Mouse (Mus musculus) intestine, embryonic 16.5 days (tissue): ENCODE measurements around the gene Il2rb. TPM values are rescaled to one million over a fixed set of nuclear protein-coding genes. Genes with fewer than 3 reads are reported as not detected.

ENCODE experiments used
- ATAC-seq: fragments of 200-750 bp; cut with Nextera tagmentation; 2 replicates; pipeline ENCODE4 v1.8.0; 2017; ENCODE audit warnings: moderate TSS enrichment, moderate library complexity
- H3K27ac ChIP-seq: fragments of 300-500 bp; sonication (generic); 2 replicates; pipeline ENCODE4 v1.5.1; 2014; ENCODE audit warnings: mild to moderate bottlenecking, low read length
- H3K27me3 ChIP-seq: fragments of 300-500 bp; sonication (generic); replicated peaks from 2 replicates; pipeline ENCODE4 v1.6.1; 2014; ENCODE audit warnings: low read length, control low read depth, mixed read lengths; ENCODE audit not compliant: control insufficient read depth, insufficient read depth
- H3K36me3 ChIP-seq: fragments of 300-500 bp; sonication (generic); 2 replicates; pipeline ENCODE4 v1.6.1; 2014; ENCODE audit warnings: low read length, control low read depth; ENCODE audit not compliant: control insufficient read depth, insufficient read depth
- H3K4me1 ChIP-seq: fragments of 300-500 bp; sonication (generic); 2 replicates; pipeline ENCODE4 v1.6.1; 2014; ENCODE audit warnings: low read length, control low read depth, mixed read lengths; ENCODE audit not compliant: control insufficient read depth, insufficient read depth
- H3K4me2 ChIP-seq: fragments of 300-500 bp; sonication (generic); 2 replicates; pipeline ENCODE4 v1.6.1; 2014; ENCODE audit warnings: low read depth, low read length, control low read depth
- H3K4me3 ChIP-seq: fragments of 300-500 bp; sonication (generic); 2 replicates; pipeline ENCODE4 v1.5.1; 2014; ENCODE audit warnings: mild to moderate bottlenecking, low read length
- H3K9ac ChIP-seq: fragments of 300-500 bp; sonication (generic); 2 replicates; pipeline ENCODE4 v1.6.1; 2014; ENCODE audit warnings: low read depth, low read length
- H3K9me3 ChIP-seq: fragments of 300-500 bp; sonication (generic); 2 replicates; pipeline ENCODE4 v1.6.1; 2016; ENCODE audit warnings: low read length, control low read depth; ENCODE audit not compliant: control insufficient read depth
- WGBS: fragments of 180-500 bp; shearing (Covaris S2); extraction: QIAGEN DNeasy Blood & Tissue Kit; methylation state at CpG from one replicate; pipeline ENCODE4 v1.1.7; 2014; 5-methylcytosine and 5-hydroxymethylcytosine counted together
- polyA plus RNA-seq: library from polyadenylated mRNA; unstranded; fragments of >200 nt; fragmentation: Nextera tagmentation; extraction: Ambion mirVana; gene quantifications from 2 replicates; pipeline ENCODE4 v1.2.1, GENCODE M21; 2015

Gene Il2rb
- polyA plus RNA-seq, 1 experiment from 2014 or later: 2.1 TPM

DNA sequence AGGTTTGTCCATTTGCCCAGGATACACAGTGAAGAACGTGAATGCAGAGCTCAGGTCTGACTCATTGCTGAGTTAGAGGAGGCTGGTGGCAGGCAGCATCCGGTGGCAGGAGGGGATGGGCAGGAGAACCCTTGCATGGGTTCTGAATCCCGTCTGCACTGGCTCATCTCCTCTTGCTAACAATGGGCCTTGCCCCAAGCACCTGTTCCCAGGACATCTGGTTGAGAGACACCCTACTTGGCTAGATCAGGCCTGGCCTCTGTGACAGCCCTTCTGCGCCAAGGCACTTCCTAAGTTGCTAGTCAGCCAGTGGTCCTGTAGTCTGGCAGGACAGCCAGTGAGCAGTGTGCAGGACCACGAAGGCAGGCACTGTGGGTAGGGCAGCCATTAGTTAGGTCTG is 15.6 kb downstream of the Il2rb start:
- Histone ChIP-seq H3K36me3 (no peaks in the 10 kb centered on the region), H3K9me3 (no peaks in the 10 kb centered on the region), H3K4me2 (no peak overlapping the region), H3K4me3 (no peak overlapping the region), H3K27me3 (no peaks in the 10 kb centered on the region), H3K27ac (no peak overlapping the region), H3K9ac (no peak overlapping the region), H3K4me1 (peaks cover 3% of the 10 kb centered on the region; the same call in 1 of the 2 replicates)
- 70% methylated on average over 5 of the region's 5 CpGs for whole genome bisulfite sequencing
- ATAC-seq: no peak

DNA sequence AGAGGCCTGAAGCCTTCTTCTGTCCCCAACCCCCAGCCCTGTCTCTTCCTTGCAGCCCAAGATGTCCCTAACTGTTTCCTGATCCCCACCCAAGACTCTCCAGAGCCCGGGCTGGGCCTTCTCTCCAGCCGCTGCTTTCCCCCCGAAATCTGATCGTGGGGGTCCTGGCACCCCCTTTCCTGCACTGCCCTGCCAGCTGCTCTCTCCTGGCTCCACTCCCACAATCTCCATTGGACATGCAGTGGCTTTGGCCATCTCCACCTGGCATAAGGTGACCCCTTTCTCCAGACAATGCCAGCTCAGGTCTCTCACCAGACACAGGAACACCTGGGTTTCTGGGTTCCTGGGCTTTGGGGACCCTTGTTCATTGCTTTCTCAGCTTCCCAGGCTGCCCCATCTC is 17.0 kb downstream of the Il2rb start:
- Histone ChIP-seq H3K4me3 (no peak overlapping the region), H3K9me3 (no peaks in the 10 kb centered on the region), H3K27me3 (no peaks in the 10 kb centered on the region), H3K4me1 (peaks cover 3% of the 10 kb centered on the region; the same call in 1 of the 2 replicates), H3K4me2 (no peak overlapping the region), H3K27ac (no peak overlapping the region), H3K9ac (no peak overlapping the region), H3K36me3 (no peaks in the 10 kb centered on the region)
- 89% methylated on average over 4 of the region's 4 CpGs for WGBS
- ATAC-seq: no peak

DNA sequence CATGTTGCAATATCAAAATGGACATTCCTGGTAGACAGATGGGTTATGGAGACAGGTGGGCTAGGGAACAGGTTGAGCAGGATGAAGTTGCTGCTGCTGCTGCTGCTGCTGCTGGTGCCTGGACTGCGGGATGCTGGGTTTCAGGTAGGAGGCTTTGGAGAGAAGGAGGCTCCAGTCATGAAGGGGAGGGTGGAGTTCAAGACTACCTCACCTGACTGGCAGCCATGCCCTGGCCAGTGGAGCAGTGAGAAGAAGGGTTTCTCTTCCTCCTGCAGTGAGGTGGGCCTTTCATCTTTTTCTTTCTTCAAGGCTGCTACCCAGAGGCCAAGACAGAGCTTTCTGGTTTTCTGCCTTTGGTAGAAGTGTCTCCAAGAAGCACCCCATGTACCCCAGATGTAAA is 18.2 kb downstream of the Il2rb start:
- Histone ChIP-seq H3K27ac (no peak overlapping the region), H3K9ac (no peak overlapping the region), H3K4me1 (peaks cover 3% of the 10 kb centered on the region; the same call in 1 of the 2 replicates), H3K4me2 (no peak overlapping the region), H3K36me3 (no peaks in the 10 kb centered on the region), H3K27me3 (no peaks in the 10 kb centered on the region), H3K4me3 (no peak overlapping the region), H3K9me3 (no peaks in the 10 kb centered on the region)
- no peak for ATAC-seq
- WGBS: 71% methylated on average over 1 of the region's 1 CpGs

DNA sequence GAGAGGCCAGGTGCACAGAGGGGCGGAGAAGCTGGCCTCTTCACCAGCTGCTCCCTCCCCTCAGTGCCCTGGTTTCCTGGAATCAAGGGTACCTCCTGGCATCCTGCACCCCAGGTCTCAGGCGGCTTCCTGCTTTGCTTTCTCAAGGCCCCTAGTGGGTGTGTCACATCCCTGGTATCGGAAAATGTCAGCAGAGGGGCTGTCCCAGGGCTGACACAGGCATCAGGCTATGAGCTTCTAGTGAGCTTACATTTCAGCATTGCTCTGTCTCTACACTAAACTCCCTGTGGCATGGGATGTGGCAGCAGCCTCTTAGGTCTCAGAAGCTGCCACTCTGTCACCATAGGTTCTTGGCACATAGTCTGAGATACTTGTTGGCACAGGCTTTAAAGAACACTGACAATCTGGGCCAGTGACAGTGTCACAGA is 19.5 kb downstream of the Il2rb start:
- H3K9ac ChIP-seq: no peak overlapping the region
- H3K36me3 ChIP-seq: no peaks in the 10 kb centered on the region
- no peak overlapping the region for H3K4me3 ChIP-seq
- H3K4me2 ChIP-seq: no peak overlapping the region
- H3K27me3 ChIP-seq: no peaks in the 10 kb centered on the region
- no peak for ATAC-seq
- WGBS: 52% methylated on average over 3 of the region's 3 CpGs
- no peak overlapping the region for H3K27ac ChIP-seq
- no peaks in the 10 kb centered on the region for H3K9me3 ChIP-seq
- H3K4me1 ChIP-seq: no peaks in the 10 kb centered on the region

DNA sequence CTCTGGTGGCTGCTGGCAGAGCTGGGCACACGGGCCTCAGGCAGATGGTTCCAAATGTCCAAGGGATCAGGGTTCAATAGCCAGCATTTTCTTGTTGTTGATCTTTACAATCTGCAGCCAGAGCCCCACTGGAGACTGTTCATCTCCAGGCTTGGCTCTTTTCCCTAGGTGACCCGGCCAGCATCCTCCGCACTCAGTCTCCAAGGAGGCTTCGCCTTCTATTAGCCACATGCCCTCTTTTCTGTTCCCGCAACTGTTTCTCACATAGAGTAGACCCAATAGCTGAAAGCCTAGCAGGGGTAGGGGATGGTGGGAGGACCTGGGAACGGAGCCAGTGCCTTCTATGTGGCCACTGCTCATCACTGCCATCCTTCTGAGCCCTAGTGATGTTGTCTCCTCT is 21.6 kb downstream of the Il2rb start:
- H3K9me3 ChIP-seq: no peaks in the 10 kb centered on the region
- no peak overlapping the region for H3K27ac ChIP-seq
- H3K36me3 ChIP-seq: no peaks in the 10 kb centered on the region
- no peak overlapping the region for H3K9ac ChIP-seq
- H3K4me3 ChIP-seq: no peak overlapping the region
- no peaks in the 10 kb centered on the region for H3K4me1 ChIP-seq
- ATAC-seq: no peak
- no peak overlapping the region for H3K4me2 ChIP-seq
- no peaks in the 10 kb centered on the region for H3K27me3 ChIP-seq
- WGBS: 81% methylated on average over 6 of the region's 6 CpGs

DNA sequence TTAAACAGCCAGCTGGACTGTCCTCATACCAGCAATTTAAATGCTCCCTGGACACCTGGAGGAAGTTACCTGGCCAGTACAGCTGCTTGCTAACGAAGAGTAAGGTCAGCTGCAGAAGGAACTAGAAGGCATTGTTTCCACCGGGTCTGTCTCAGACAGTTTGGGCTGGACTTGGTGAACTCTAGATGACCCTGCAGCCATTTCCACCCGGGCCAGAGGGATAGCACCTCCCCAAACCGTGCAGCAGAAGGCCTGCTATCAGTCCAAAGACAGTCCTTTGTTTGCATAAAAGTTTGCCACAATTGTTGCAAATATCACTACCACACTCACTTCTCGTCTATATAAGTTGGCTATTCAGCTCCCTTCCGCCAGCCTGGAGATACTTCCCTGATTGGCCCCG is 23.2 kb downstream of the Il2rb start:
- Histone ChIP-seq H3K4me3 (no peak overlapping the region), H3K9me3 (no peaks in the 10 kb centered on the region), H3K36me3 (no peaks in the 10 kb centered on the region), H3K4me1 (no peaks in the 10 kb centered on the region), H3K9ac (no peak overlapping the region), H3K27me3 (no peaks in the 10 kb centered on the region), H3K27ac (no peak overlapping the region), H3K4me2 (no peak overlapping the region)
- 24% methylated on average over 7 of the region's 7 CpGs for WGBS
- no peak for ATAC-seq

DNA sequence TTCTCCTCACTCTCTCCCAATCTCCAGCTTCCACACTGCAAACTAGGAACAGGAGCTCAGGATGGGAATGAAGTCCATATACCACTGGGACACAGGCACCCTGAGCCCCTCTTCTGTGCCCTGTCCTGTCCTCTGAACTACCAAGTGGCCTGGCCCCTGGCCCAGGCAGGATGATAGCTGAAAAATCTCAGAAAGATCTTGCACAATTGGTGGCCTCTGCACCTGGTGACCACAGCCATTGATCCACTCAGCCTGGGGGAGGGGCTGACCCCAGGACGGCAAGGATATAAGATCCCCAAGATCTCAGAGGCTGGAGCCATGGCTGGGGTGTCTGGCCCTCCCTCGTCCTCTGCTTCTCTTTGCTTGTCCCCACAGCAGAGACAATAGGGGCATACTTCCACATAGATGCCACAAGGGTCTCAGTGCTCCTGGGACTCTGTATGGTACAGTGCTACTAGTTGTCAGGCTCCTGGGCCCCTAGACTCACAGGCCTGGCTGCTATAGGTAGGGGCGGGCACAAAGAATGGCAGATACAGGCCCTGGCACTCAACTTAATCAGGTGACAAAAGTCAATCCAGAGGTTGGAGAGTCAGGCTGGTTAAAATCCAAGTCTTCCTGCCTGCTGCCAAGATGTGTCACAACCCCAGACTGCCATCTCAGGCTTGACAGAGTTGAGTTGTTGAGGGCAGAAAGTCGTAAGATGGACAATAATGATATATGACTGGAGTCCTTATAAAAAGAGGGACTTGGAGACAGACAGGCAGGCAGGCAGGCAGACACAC is 24.4 kb downstream of the Il2rb start:
- H3K9me3 ChIP-seq: no peaks in the 10 kb centered on the region
- no peaks in the 10 kb centered on the region for H3K4me1 ChIP-seq
- H3K9ac ChIP-seq: no peak overlapping the region
- H3K4me3 ChIP-seq: no peak overlapping the region
- no peak overlapping the region for H3K27ac ChIP-seq
- no peaks in the 10 kb centered on the region for H3K36me3 ChIP-seq
- no peak overlapping the region for H3K4me2 ChIP-seq
- ATAC-seq: no peak
- WGBS: 84% methylated on average over 4 of the region's 4 CpGs
- no peaks in the 10 kb centered on the region for H3K27me3 ChIP-seq

DNA sequence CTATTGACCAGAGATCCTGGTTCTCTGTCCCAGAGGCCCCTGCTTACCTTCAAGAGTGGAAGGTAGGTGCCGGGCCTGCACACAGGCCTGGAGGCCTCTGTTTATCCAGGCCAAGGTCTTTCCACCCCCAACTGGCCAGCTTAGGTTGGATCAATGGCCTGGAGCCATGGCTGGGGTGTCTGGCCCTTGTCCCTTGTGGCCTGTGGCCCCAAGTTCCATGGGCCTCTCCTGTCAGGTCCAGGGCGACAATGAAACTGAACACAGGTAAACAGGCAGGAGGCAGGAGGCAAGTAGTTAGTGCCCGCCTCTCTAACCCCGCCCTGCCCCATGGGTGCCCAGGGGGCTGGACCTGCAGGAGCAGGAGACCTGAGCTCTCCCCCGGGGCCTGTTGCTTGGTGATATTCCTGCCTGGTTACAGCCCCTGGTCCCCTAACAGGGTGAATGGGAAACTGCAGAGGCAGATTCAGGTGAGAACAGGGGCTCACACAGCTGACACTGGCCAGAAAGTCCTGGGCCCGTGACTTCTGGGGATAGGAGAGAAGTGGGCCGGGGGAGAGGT is 26.6 kb downstream of the Il2rb start, which contains the start of gene Tmprss6:
TSS of gene Tmprss6 (minus strand) at position 256 of the 559 bp plus-strand sequence.
- Histone ChIP-seq H3K27me3 (no peaks in the 10 kb centered on the region; the same call in 1 of the 2 replicates), H3K4me1 (no peaks in the 10 kb centered on the region), H3K27ac (no peak within 1 kb of the TSS), H3K4me2 (no peak within 1 kb of the TSS), H3K9ac (no peak within 1 kb of the TSS), H3K36me3 (no peaks in the 10 kb centered on the region), H3K4me3 (no peak within 1 kb of the TSS), H3K9me3 (no peaks in the 10 kb centered on the region)
- WGBS: 78% methylated on average over 7 of the region's 7 CpGs
- no peak for ATAC-seq

DNA sequence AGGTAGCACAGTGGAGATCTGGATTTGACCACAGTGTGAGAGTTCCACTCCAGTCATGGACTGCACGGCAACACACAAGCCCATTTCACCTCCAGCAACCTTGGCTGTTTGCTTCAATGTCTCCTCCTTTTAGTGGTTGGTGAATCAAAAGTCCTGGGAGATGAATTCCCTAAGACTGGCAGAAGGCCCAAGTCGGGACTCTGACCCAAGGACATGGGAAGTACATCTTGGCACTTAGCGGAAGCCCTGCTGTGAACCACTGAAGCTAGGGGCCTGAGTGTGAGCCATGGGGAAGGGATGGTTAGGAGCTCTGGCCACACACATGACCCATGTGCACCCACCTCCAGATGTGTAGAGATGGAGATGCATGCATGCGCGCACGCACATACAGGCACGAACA is 27.5 kb downstream of the Il2rb start:
- 91% methylated on average over 7 of the region's 7 CpGs for WGBS
- Histone ChIP-seq H3K27me3 (no peaks in the 10 kb centered on the region; the same call in 1 of the 2 replicates), H3K9me3 (no peaks in the 10 kb centered on the region), H3K4me2 (no peak overlapping the region), H3K36me3 (no peaks in the 10 kb centered on the region), H3K27ac (no peak overlapping the region), H3K4me3 (no peak overlapping the region), H3K4me1 (no peaks in the 10 kb centered on the region), H3K9ac (no peak overlapping the region)
- no peak for ATAC-seq
